Mouse (Mus musculus) embryonic stem cell, embryonic (primary cell): ENCODE results near the gene Dop1b.

Experiments used
- CTCF ChIA-PET, 4 experiments: fragments of 300-600 bp in 2 of 4; fragments of 350-600 bp in 2 of 4; sonication (Branson Sonifier 250); formaldehyde crosslinking; loops; one replicate each; lab custom pipeline; 2022; ENCODE audit warnings: inconsistent platforms in 2 of 4; lab: Charles Lee
- POLR2A ChIA-PET, 4 experiments: fragments of 300-600 bp in 2 of 4; fragments of 350-600 bp in 2 of 4; sonication (Branson Sonifier 250); formaldehyde crosslinking; loops; one replicate each; lab custom pipeline; 2022; ENCODE audit warnings: antibody characterized with exemption in 4 of 4, inconsistent platforms in 1 of 4; lab: Charles Lee

The Dop1b gene

GRCm38 (mm10) chr16:93711411-93712188 is at the start of gene Dop1b:
Gene Dop1b (plus strand): TSS chr16:93711904.
- POLR2A ChIA-PET, result interaction anchor here (0.5 to 3.4 kb wide), 72 partner anchors 8 to 1653 kb away, joined by 3 to 29 read pairs (median 4); partner anchors contain the start of genes Cbr3 (in 3 of the 4), Chaf1b (in 2 of the 4), Morc3 (in 2 of the 4) and Gm49711 (in 1 of the 4)
- CTCF ChIA-PET, result interaction anchor here (0.6 to 5.0 kb wide), 48 partner anchors 10 to 1266 kb away, joined by 3 to 73 read pairs (median 5); partner anchors contain the start of genes Cbr3 (in 1 of the 4), Chaf1b (in 1 of the 4) and Morc3 (in 1 of the 4)

- POLR2A ChIA-PET, result interaction anchor here in 2 of 4 experiments (0.6 to 0.9 kb wide), 2 partner anchors 15 to 43 kb away, joined by 3 read pairs; partner anchors contain the start of gene Cbr3 (in 1 of the 2)
Observed at GRCm38 (mm10) chr16:93667976-93668375, 43.7 kb upstream of the Dop1b start.

DNA sequence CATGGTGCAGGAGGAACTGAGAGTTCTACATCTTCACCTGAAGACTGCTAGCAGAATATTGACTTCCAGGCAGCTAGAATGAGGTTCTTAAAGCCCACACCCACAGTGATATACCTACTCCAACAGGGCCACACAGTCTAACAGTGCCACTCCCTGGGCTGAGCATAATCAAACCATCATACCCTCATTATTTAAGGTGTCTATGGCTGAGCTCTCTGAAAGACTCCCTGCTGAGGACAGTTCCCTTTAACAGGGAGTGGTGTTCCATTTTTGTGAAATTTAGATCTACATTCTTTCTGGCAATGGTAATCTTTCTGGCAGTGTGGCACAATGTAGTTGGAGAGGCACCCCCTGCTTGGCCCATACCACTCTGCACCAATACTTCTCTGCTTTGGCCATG is 42.2 kb upstream of the Dop1b start:
- POLR2A ChIA-PET, result interaction anchor here in 3 of 4 experiments (1.0 to 2.1 kb wide), 5 partner anchors 12 to 249 kb away, joined by 3 to 13 read pairs (median 3); no protein-coding TSS in a partner anchor
- CTCF ChIA-PET, result interaction anchor here in 2 of 4 experiments (0.5 to 2.2 kb wide), 2 partner anchors 15 to 685 kb away, joined by 4 to 5 read pairs; no protein-coding TSS in a partner anchor

More at GRCm38 (mm10) chr16:93667976-93668375, 43.7 kb upstream of the Dop1b start:
- CTCF ChIA-PET, result no interaction called here

GRCm38 (mm10) chr16:93670466-93670865 is 41.2 kb upstream of the Dop1b start:
- ChIA-PET CTCF (interaction anchor here in 3 of 4 experiments (0.6 to 2.2 kb wide), 5 partner anchors 14 to 216 kb away, joined by 3 to 9 read pairs (median 5); no protein-coding TSS in a partner anchor), POLR2A (interaction anchor here (0.7 to 2.1 kb wide), 9 partner anchors 11 to 162 kb away, joined by 3 to 13 read pairs (median 3); partner anchors contain the start of gene Morc3 (in 1 of the 4))

DNA sequence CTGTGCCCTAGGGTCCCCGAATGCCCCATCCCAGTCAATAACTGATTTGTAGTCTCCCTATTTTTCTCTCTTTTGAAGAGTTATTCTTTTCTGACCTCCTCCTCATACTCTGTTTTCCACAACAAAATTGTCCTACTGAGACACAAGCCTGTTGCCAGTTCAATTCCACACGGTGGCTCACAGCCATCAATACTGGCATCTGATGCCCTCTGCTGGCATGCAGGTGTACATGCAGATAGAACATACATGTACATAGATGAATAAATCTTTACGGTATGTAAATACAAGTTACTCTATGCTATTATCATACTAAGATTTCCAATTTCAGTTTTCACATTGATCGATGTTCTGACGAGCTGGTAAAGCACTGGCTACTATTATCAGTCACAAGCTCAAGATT is 40.6 kb upstream of the Dop1b start:
- ChIA-PET POLR2A (interaction anchor here in 2 of 4 experiments (0.8 to 2.1 kb wide), 6 partner anchors 10 to 117 kb away, joined by 3 to 13 read pairs (median 4); no protein-coding TSS in a partner anchor), CTCF (interaction anchor here in 2 of 4 experiments (0.9 to 2.2 kb wide), 5 partner anchors 13 to 115 kb away, joined by 3 to 5 read pairs (median 4); no protein-coding TSS in a partner anchor)

DNA sequence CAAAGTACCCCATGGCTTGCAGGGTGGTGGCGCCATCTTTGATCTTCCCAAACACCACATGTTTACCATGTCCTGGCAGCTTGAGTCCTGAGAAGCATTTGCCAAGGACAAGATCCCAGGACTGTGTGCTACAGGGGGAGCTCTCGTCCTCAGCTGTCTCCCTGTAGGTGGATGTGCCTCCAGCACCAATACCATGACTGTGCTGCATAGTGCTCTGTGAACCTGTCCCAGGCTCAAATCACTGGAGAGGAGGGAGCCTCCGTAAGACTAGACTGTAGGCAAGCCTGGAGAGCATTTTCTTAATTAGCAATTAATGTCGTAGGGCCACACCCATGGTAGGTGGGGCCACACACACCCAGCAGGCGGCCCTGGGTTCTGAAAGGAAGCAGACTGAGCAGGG is 35.3 kb upstream of the Dop1b start:
- CTCF ChIA-PET, result interaction anchor here (0.7 to 1.2 kb wide), 10 partner anchors 9 to 296 kb away, joined by 3 to 8 read pairs (median 3); no protein-coding TSS in a partner anchor

GRCm38 (mm10) chr16:93678206-93678605 is 33.5 kb upstream of the Dop1b start:
- ChIA-PET POLR2A (no interaction called here), CTCF (no interaction called here)

More for the DNA sequence above, 35.3 kb upstream of the Dop1b start:
- POLR2A ChIA-PET, result interaction anchor here in 2 of 4 experiments (0.6 to 1.1 kb wide), 2 partner anchors 10 to 114 kb away, joined by 7 to 11 read pairs; no protein-coding TSS in a partner anchor

DNA sequence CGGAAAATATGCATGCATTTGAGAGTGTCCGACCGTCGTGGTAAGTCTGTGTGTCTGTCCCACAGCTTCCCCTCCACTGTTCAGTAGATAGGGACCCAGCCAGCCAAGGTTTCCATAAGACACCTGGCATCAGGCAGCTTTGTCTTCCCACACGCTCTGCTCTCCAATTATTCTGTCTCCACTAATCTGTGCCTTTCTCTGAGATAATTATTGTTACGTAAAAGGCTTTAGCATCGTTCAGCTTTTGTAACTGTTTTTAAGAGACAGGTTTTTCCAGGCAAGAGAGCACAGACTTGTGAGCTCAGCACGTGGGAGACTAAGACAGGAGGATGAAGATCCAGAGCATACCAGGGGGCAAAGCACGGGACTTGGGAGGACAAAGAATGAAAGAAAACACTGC is 32.5 kb upstream of the Dop1b start:
- ChIA-PET POLR2A (interaction anchor here in 3 of 4 experiments (0.5 to 1.6 kb wide), 4 partner anchors 12 to 153 kb away, joined by 3 to 5 read pairs (median 3); partner anchors contain the start of gene Morc3 (in 1 of the 3)), CTCF (interaction anchor here in 1 of 4 experiments (1.4 kb wide), 1 partner anchor 18 kb away, joined by 3 read pairs; no protein-coding TSS in a partner anchor)

DNA sequence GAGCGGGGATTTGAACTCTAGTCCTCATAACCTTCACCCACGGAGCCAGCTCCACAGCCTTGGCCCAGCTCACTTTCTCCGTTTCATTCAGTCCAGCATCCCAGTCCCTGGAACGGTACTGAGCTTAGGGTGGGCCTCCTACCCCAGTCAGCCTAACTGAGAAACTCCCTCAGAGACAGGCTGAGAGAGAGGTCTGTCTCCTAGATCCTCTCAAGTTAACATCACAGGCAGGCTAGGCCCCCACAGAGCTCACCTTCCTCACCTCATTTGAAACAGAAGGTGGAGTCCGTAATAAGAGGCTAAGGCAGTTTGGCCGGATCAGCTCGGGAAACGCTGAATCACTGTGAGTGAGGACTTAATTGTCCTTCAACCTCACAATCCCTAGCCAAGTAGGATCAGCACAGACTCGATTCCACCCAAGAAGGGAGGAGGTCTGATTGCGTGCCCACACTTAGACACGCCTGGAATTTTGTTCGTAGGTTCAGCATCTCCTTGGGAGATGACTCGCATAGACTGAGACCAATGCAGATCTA is 29.5 kb upstream of the Dop1b start:
- POLR2A ChIA-PET, result interaction anchor here (0.5 to 3.7 kb wide), 29 partner anchors 10 to 1206 kb away, joined by 3 to 23 read pairs (median 4); partner anchors contain the start of genes Dop1b (in 2 of the 4), Morc3 (in 2 of the 4) and Setd4 (in 1 of the 4)
- CTCF ChIA-PET, result interaction anchor here in 3 of 4 experiments (0.6 to 7.1 kb wide), 9 partner anchors 25 to 238 kb away, joined by 3 to 142 read pairs (median 5); partner anchors contain the start of gene Dop1b (in 1 of the 3)

DNA sequence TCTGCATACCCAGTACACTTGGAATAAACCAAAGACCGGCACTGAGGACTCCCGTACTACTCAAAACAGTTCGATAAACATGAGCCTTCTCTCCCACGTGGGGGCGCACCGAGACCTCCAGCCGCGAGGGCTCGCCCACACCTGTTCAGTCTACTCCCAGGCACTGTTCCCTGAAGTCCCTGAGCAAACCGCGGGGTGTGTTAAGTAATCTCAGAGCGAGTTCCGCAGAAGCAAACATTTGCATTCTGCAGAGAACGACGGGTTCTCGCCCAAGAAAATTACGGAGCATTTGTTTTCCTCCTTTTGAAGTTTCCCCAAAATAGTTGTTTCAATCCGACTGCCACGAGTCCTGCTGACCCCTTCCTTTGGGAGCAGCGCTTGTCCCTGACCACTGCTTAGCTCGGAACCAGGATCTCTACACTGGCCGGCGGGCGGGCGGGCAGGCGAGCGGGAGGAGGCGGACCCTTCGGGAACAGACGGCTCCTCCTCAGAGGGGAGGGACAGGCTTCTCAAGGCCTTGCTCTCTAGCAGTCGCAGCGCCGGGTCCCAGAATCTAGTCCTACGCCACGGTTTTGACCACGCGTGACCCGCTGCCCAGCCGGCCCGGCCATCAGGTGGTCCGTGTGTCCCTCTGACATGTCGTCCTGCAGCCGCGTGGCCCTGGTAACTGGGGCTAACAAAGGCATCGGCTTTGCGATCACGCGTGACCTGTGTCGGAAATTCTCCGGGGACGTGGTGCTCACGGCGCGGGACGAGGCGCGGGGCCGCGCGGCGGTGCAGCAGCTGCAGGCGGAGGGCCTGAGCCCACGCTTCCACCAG is 28.8 kb upstream of the Dop1b start, which contains the start of gene Cbr3:
Cbr3 (plus strand) TSS at position 527 of the 819 bp plus-strand sequence.
- ChIA-PET POLR2A (interaction anchor here (0.6 to 6.2 kb wide), 34 partner anchors 11 to 1206 kb away, joined by 3 to 58 read pairs (median 5); partner anchors contain the start of genes Morc3 (in 3 of the 4), Chaf1b (in 2 of the 4) and Dop1b (in 2 of the 4)), CTCF (interaction anchor here (0.9 to 7.1 kb wide), 8 partner anchors 11 to 104 kb away, joined by 3 to 142 read pairs (median 6); partner anchors contain the start of gene Dop1b (in 2 of the 4))

DNA sequence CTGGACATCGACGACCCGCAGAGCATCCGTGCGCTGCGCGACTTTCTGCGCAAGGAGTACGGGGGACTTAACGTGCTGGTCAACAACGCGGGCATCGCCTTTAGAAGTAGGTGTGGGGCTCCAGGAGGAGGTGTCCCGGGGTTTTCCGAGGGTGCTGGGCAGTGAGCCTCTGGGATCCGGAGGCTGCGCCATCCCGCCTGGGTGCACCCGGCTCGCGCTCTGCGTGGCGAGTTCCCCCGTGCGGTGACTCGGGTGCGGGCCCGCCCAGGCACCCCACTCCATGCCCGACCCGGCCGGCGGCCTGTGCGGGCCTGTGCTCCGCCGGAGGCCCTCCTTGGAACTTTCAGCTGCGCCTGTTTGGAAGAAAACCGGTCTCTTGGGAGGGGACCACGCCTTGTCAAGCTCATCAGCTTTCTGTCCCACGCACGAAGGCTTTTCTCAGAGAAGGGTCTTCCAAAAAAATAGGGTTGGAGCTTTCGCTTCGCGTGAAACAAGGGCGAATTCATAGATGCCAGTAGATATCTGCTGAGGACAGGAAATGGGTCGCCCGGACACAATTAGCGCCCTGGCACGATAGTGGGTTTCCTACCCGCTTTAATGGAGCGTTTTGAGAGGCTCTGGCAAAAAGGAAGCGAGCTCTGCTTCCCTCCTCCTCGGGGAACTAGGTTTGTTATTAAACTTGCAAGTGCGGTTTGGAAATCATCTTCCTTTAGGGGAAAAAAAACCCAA is 28.0 kb upstream of the Dop1b start:
- CTCF ChIA-PET, result interaction anchor here (0.6 to 7.1 kb wide), 10 partner anchors 11 to 142 kb away, joined by 3 to 142 read pairs (median 6); partner anchors contain the start of gene Dop1b (in 1 of the 4)
- POLR2A ChIA-PET, result interaction anchor here (0.6 to 6.2 kb wide), 29 partner anchors 13 to 1218 kb away, joined by 3 to 58 read pairs (median 4); partner anchors contain the start of genes Chaf1b (in 2 of the 4), Dop1b (in 2 of the 4) and Morc3 (in 2 of the 4)

DNA sequence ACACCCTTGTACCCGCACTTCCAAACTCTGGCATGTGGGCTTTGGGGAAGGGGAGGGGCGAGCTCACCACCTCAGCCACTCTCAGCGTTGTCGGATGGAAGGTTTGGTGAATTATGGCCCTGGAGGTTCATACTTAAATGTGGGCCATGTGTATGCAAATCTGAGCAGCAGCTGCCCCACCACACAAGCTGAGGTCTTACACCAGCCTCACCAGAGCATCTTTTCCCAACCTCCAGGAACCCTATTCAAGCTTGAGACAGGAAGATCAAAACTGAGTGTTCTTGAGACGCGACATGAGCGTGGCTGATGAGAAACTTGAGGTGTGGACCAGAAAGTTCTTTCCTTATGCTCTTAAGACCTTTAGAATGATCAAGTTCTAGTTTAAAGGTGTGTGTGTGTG is 27.3 kb upstream of the Dop1b start:
- POLR2A ChIA-PET, result interaction anchor here (0.6 to 6.2 kb wide), 26 partner anchors 12 to 1218 kb away, joined by 3 to 58 read pairs (median 4); partner anchors contain the start of genes Chaf1b (in 2 of the 4), Dop1b (in 2 of the 4) and Morc3 (in 1 of the 4)
- CTCF ChIA-PET, result interaction anchor here (0.6 to 7.1 kb wide), 10 partner anchors 14 to 250 kb away, joined by 3 to 142 read pairs (median 6); partner anchors contain the start of gene Dop1b (in 1 of the 4)

DNA sequence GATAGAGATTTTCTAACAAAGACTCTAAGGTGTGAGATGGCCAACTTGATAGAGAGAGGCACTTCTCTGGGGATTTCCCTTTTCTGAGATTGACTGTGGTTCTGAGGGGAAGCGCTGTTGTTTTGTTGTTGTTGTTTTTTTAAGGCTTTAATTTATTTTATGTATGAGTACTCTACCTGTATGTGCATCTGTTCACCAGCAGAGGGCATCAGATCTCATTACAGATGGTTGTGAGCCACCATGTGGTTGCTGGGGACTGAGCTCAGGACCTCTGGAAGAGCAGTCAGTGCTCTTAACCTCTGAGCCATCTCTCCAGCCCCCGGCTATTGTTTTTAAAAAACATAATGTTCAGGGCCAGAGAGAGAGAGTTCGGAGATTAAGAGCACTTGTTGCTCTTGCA is 25.9 kb upstream of the Dop1b start:
- ChIA-PET CTCF (interaction anchor here (0.6 to 7.1 kb wide), 53 partner anchors 8 to 1508 kb away, joined by 3 to 142 read pairs (median 6); partner anchors contain the start of genes Dop1b (in 2 of the 4) and Setd4 (in 1 of the 4)), POLR2A (interaction anchor here (0.6 to 6.2 kb wide), 28 partner anchors 11 to 197 kb away, joined by 3 to 58 read pairs (median 4); partner anchors contain the start of genes Dop1b (in 3 of the 4), Chaf1b (in 1 of the 4) and Morc3 (in 1 of the 4))

- ChIA-PET CTCF (interaction anchor here (0.5 to 7.1 kb wide), 110 partner anchors 8 to 1528 kb away, joined by 3 to 142 read pairs (median 4); partner anchors contain the start of genes Chaf1b (in 3 of the 4), Dop1b (in 3 of the 4), Morc3 (in 1 of the 4) and Setd4 (in 1 of the 4)), POLR2A (interaction anchor here (0.6 to 6.2 kb wide), 47 partner anchors 10 to 767 kb away, joined by 3 to 58 read pairs (median 4); partner anchors contain the start of genes Dop1b (in 3 of the 4), Chaf1b (in 2 of the 4), Morc3 (in 1 of the 4) and Ttc3 (in 1 of the 4))
Observed at GRCm38 (mm10) chr16:93686421-93686820, 25.3 kb upstream of the Dop1b start.

DNA sequence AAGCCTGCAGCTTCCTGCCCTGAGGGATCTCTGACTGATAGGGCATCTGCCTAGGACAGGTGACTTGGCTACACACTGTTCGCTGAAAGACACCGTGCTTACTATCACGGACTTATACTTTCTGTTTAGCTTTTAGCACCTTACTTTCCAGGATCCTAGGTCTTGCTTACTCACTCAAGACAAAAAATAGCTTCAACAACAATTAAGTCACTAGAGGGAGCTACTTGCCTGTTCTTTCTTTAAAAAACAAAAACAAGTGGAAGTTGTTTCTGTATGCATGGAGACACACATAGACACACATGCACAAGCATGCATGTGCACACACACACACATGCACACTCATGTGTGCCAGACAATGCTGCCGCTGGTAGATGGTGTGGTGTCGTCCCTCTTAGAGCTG is 24.8 kb upstream of the Dop1b start:
- ChIA-PET CTCF (interaction anchor here (0.5 to 7.1 kb wide), 99 partner anchors 9 to 1529 kb away, joined by 3 to 142 read pairs (median 4); partner anchors contain the start of genes Chaf1b (in 3 of the 4), Dop1b (in 3 of the 4), Morc3 (in 1 of the 4) and Setd4 (in 1 of the 4)), POLR2A (interaction anchor here (0.6 to 6.2 kb wide), 48 partner anchors 9 to 767 kb away, joined by 3 to 58 read pairs (median 4); partner anchors contain the start of genes Dop1b (in 3 of the 4), Chaf1b (in 2 of the 4), Morc3 (in 2 of the 4) and Ttc3 (in 1 of the 4))
